Mouse (Mus musculus) mesoderm, embryonic 11.5 days (tissue): Measurements from ENCODE around the gene Tmem185b.

Experiments used
- DNase-seq: peaks from one replicate; pipeline ENCODE4 v3.0.0-alpha.2; 2012; ENCODE audit warnings: low read depth, low spot score

Gene Tmem185b

GRCm38 (mm10) chr1:119539252-119539651, 13.3 kb downstream of the Tmem185b start:
- no peak for DNase-seq

- no peak for DNase-seq
Observed at GRCm38 (mm10) chr1:119540836-119541557, 15.0 kb downstream of the Tmem185b start.

GRCm38 (mm10) chr1:119541570-119541969, 15.6 kb downstream of the Tmem185b start:
- peak; percentile 23 for DNase-seq

GRCm38 (mm10) chr1:119543316-119543715, 17.4 kb downstream of the Tmem185b start:
- no peak for DNase-seq

GRCm38 (mm10) chr1:119544611-119545155, 18.7 kb downstream of the Tmem185b start:
- DNase-seq = no peak

- no peak for DNase-seq
Observed at GRCm38 (mm10) chr1:119545164-119545563, 19.2 kb downstream of the Tmem185b start.

GRCm38 (mm10) chr1:119545671-119546070, 19.7 kb downstream of the Tmem185b start:
- no peak for DNase-seq

- no peak for DNase-seq
Observed at GRCm38 (mm10) chr1:119546490-119546889, 20.5 kb downstream of the Tmem185b start.

- peak; percentile 75 for DNase-seq
Observed at GRCm38 (mm10) chr1:119548668-119549326, 22.8 kb downstream of the Tmem185b start.

GRCm38 (mm10) chr1:119549327-119549689, 23.3 kb downstream of the Tmem185b start:
- no peak for DNase-seq

- no peak for DNase-seq
Observed at GRCm38 (mm10) chr1:119550064-119550463, 24.1 kb downstream of the Tmem185b start.

- no peak for DNase-seq
Observed at GRCm38 (mm10) chr1:119551651-119552050, 25.7 kb downstream of the Tmem185b start.

- DNase-seq = no peak
Observed at GRCm38 (mm10) chr1:119555651-119556050, 29.7 kb downstream of the Tmem185b start.

- no peak for DNase-seq
Observed at GRCm38 (mm10) chr1:119557641-119558395, 31.9 kb downstream of the Tmem185b start.

- no peak for DNase-seq
Observed at GRCm38 (mm10) chr1:119565531-119565930, 39.6 kb downstream of the Tmem185b start.

- DNase-seq = no peak
Observed at GRCm38 (mm10) chr1:119570134-119570533, 44.2 kb downstream of the Tmem185b start.
